Mouse (Mus musculus): ENCODE results near the gene Aqp3. TPM values are rescaled to one million over a fixed set of nuclear protein-coding genes. Genes with fewer than 3 reads are reported as not detected.
A peak's percentile ranks its signal among the peaks of the same experiment; 100 is the strongest.

The Aqp3 gene
- polyA plus RNA-seq, 1 experiment from 2014 or later: 12.8 TPM

GRCm38 (mm10) chr4:41096169-41096568 is 1.8 kb downstream of the Aqp3 start:
- no peak for ATAC-seq (ENCODE audit: low FRiP score, low TSS enrichment)

GRCm38 (mm10) chr4:41094361-41094760 is 3.6 kb downstream of the Aqp3 start:
- Histone ChIP-seq H3K4me2 (replicated peaks; ENCODE audit: low read depth, low read length) (no peak overlapping the region), H3K9me3 (ENCODE audit: control insufficient read depth, low read length) (no peaks in the 10 kb centered on the region), H3K4me1 (ENCODE audit: control insufficient read depth, insufficient read depth, low read length) (peaks cover 22% of the 10 kb centered on the region), H3K27me3 (ENCODE audit: control insufficient read depth, insufficient read depth, low read length) (peaks cover 6% of the 10 kb centered on the region; the same call in 1 of the 2 replicates), H3K36me3 (ENCODE audit: control insufficient read depth, insufficient read depth, low read length) (no peaks in the 10 kb centered on the region), H3K9ac (ENCODE audit: low read depth, low read length) (no peak overlapping the region), H3K4me3 (ENCODE audit: low read length) (no peak overlapping the region), H3K27ac (ENCODE audit: low read depth, low read length) (no peak overlapping the region)
- WGBS: 70% methylated on average over 9 of the region's 9 CpGs
- no peak for ATAC-seq (ENCODE audit: low FRiP score, low TSS enrichment)

More at GRCm38 (mm10) chr4:41096169-41096568, 1.8 kb downstream of the Aqp3 start:
- Histone ChIP-seq H3K9ac (ENCODE audit: low read depth, low read length) (no peak overlapping the region), H3K4me2 (replicated peaks; ENCODE audit: low read depth, low read length) (no peak overlapping the region), H3K9me3 (ENCODE audit: control insufficient read depth, low read length) (no peaks in the 10 kb centered on the region), H3K4me3 (ENCODE audit: low read length) (no peak overlapping the region), H3K36me3 (ENCODE audit: control insufficient read depth, insufficient read depth, low read length) (no peaks in the 10 kb centered on the region), H3K27ac (ENCODE audit: low read depth, low read length) (no peak overlapping the region), H3K4me1 (ENCODE audit: control insufficient read depth, insufficient read depth, low read length) (peaks cover 22% of the 10 kb centered on the region), H3K27me3 (ENCODE audit: control insufficient read depth, insufficient read depth, low read length) (peaks cover 9% of the 10 kb centered on the region; the same call in 1 of the 2 replicates)
- 24% methylated on average over 8 of the region's 8 CpGs for WGBS

- no peak for ATAC-seq (ENCODE audit: low FRiP score, low TSS enrichment)
- 61% methylated on average over 1 of the region's 1 CpGs for WGBS
These were observed 5.0 kb downstream of the Aqp3 start for GRCm38 (mm10) chr4:41092958-41093357.

GRCm38 (mm10) chr4:41091391-41091790 is 6.6 kb downstream of the Aqp3 start:
- Histone ChIP-seq H3K9ac (ENCODE audit: low read depth, low read length) (no peak overlapping the region), H3K27me3 (ENCODE audit: control insufficient read depth, insufficient read depth, low read length) (no peaks in the 10 kb centered on the region), H3K4me3 (ENCODE audit: low read length) (no peak overlapping the region), H3K4me1 (ENCODE audit: control insufficient read depth, insufficient read depth, low read length) (peaks cover 5% of the 10 kb centered on the region; the same call in 1 of the 2 replicates), H3K4me2 (replicated peaks; ENCODE audit: low read depth, low read length) (no peak overlapping the region), H3K27ac (ENCODE audit: low read depth, low read length) (no peak overlapping the region), H3K36me3 (ENCODE audit: control insufficient read depth, insufficient read depth, low read length) (no peaks in the 10 kb centered on the region), H3K9me3 (ENCODE audit: control insufficient read depth, low read length) (no peaks in the 10 kb centered on the region)
- ATAC-seq (ENCODE audit: low FRiP score, low TSS enrichment): no peak
- 22% methylated on average over 3 of the region's 3 CpGs for WGBS

More at GRCm38 (mm10) chr4:41092958-41093357, 5.0 kb downstream of the Aqp3 start:
- Histone ChIP-seq H3K27me3 (ENCODE audit: control insufficient read depth, insufficient read depth, low read length) (peaks cover 4% of the 10 kb centered on the region; the same call in 1 of the 2 replicates), H3K27ac (ENCODE audit: low read depth, low read length) (no peak overlapping the region), H3K36me3 (ENCODE audit: control insufficient read depth, insufficient read depth, low read length) (no peaks in the 10 kb centered on the region), H3K4me3 (ENCODE audit: low read length) (no peak overlapping the region), H3K9ac (ENCODE audit: low read depth, low read length) (no peak overlapping the region), H3K9me3 (ENCODE audit: control insufficient read depth, low read length) (no peaks in the 10 kb centered on the region), H3K4me1 (ENCODE audit: control insufficient read depth, insufficient read depth, low read length) (peaks cover 14% of the 10 kb centered on the region), H3K4me2 (replicated peaks; ENCODE audit: low read depth, low read length) (no peak overlapping the region)

GRCm38 (mm10) chr4:41089705-41090104 is 8.3 kb downstream of the Aqp3 start:
- Histone ChIP-seq H3K4me3 (ENCODE audit: low read length) (no peak overlapping the region), H3K27me3 (ENCODE audit: control insufficient read depth, insufficient read depth, low read length) (no peaks in the 10 kb centered on the region), H3K4me2 (replicated peaks; ENCODE audit: low read depth, low read length) (no peak overlapping the region), H3K27ac (ENCODE audit: low read depth, low read length) (no peak overlapping the region), H3K9ac (ENCODE audit: low read depth, low read length) (no peak overlapping the region), H3K36me3 (ENCODE audit: control insufficient read depth, insufficient read depth, low read length) (no peaks in the 10 kb centered on the region), H3K4me1 (ENCODE audit: control insufficient read depth, insufficient read depth, low read length) (no peaks in the 10 kb centered on the region; the same call in 1 of the 2 replicates), H3K9me3 (ENCODE audit: control insufficient read depth, low read length) (no peaks in the 10 kb centered on the region)
- 70% methylated on average over 2 of the region's 2 CpGs for WGBS
- no peak for ATAC-seq (ENCODE audit: low FRiP score, low TSS enrichment)

- no peak overlapping the region for H3K9ac ChIP-seq (ENCODE audit: low read depth, low read length)
- H3K36me3 ChIP-seq (ENCODE audit: control insufficient read depth, insufficient read depth, low read length): no peaks in the 10 kb centered on the region
- H3K4me2 ChIP-seq (replicated peaks; ENCODE audit: low read depth, low read length): no peak overlapping the region
- no peaks in the 10 kb centered on the region; the same call in 1 of the 2 replicates for H3K4me1 ChIP-seq (ENCODE audit: control insufficient read depth, insufficient read depth, low read length)
- no peaks in the 10 kb centered on the region for H3K9me3 ChIP-seq (ENCODE audit: control insufficient read depth, low read length)
- no peaks in the 10 kb centered on the region for H3K27me3 ChIP-seq (ENCODE audit: control insufficient read depth, insufficient read depth, low read length)
- H3K4me3 ChIP-seq (ENCODE audit: low read length): no peak overlapping the region
- no peak for ATAC-seq (ENCODE audit: low FRiP score, low TSS enrichment)
- H3K27ac ChIP-seq (ENCODE audit: low read depth, low read length): no peak overlapping the region
- WGBS: 85% methylated on average over 4 of the region's 4 CpGs
These were observed 8.8 kb downstream of the Aqp3 start for GRCm38 (mm10) chr4:41089189-41089588.

GRCm38 (mm10) chr4:41087459-41088298 is 10.3 kb downstream of the Aqp3 start:
- no peak; the same call in 1 of the 2 replicates for ATAC-seq (ENCODE audit: low FRiP score, low TSS enrichment)
- no peaks in the 10 kb centered on the region for H3K9me3 ChIP-seq (ENCODE audit: control insufficient read depth, low read length)
- no peaks in the 10 kb centered on the region for H3K27me3 ChIP-seq (ENCODE audit: control insufficient read depth, insufficient read depth, low read length)
- H3K4me3 ChIP-seq (ENCODE audit: low read length): no peak overlapping the region
- H3K4me2 ChIP-seq (replicated peaks; ENCODE audit: low read depth, low read length): no peak overlapping the region
- H3K4me1 ChIP-seq (ENCODE audit: control insufficient read depth, insufficient read depth, low read length): no peaks in the 10 kb centered on the region; the same call in 1 of the 2 replicates
- 79% methylated on average over 16 of the region's 16 CpGs for WGBS
- H3K27ac ChIP-seq (ENCODE audit: low read depth, low read length): no peak overlapping the region
- H3K9ac ChIP-seq (ENCODE audit: low read depth, low read length): no peak overlapping the region
- no peaks in the 10 kb centered on the region for H3K36me3 ChIP-seq (ENCODE audit: control insufficient read depth, insufficient read depth, low read length)

- Histone ChIP-seq H3K27me3 (ENCODE audit: control insufficient read depth, insufficient read depth, low read length) (no peaks in the 10 kb centered on the region), H3K4me3 (ENCODE audit: low read length) (no peak overlapping the region), H3K27ac (ENCODE audit: low read depth, low read length) (no peak overlapping the region), H3K9me3 (ENCODE audit: control insufficient read depth, low read length) (no peaks in the 10 kb centered on the region), H3K4me1 (ENCODE audit: control insufficient read depth, insufficient read depth, low read length) (no peaks in the 10 kb centered on the region; the same call in 1 of the 2 replicates), H3K9ac (ENCODE audit: low read depth, low read length) (no peak overlapping the region), H3K36me3 (ENCODE audit: control insufficient read depth, insufficient read depth, low read length) (no peaks in the 10 kb centered on the region), H3K4me2 (replicated peaks; ENCODE audit: low read depth, low read length) (no peak overlapping the region)
- 68% methylated on average over 9 of the region's 9 CpGs for WGBS
- 0 out of 2 replicates have a peak, but pooled peaks have one; percentile 33 for ATAC-seq (ENCODE audit: low FRiP score, low TSS enrichment)
These were observed 11.0 kb downstream of the Aqp3 start for GRCm38 (mm10) chr4:41086947-41087346.

- WGBS: 82% methylated on average over 4 of the region's 4 CpGs
- Histone ChIP-seq H3K9ac (ENCODE audit: low read depth, low read length) (no peak overlapping the region), H3K4me1 (ENCODE audit: control insufficient read depth, insufficient read depth, low read length) (no peaks in the 10 kb centered on the region), H3K9me3 (ENCODE audit: control insufficient read depth, low read length) (peaks cover 4% of the 10 kb centered on the region; the same call in 1 of the 2 replicates), H3K4me3 (ENCODE audit: low read length) (no peak overlapping the region), H3K27me3 (ENCODE audit: control insufficient read depth, insufficient read depth, low read length) (no peaks in the 10 kb centered on the region), H3K27ac (ENCODE audit: low read depth, low read length) (no peak overlapping the region), H3K4me2 (replicated peaks; ENCODE audit: low read depth, low read length) (no peak overlapping the region), H3K36me3 (ENCODE audit: control insufficient read depth, insufficient read depth, low read length) (no peaks in the 10 kb centered on the region)
- ATAC-seq (ENCODE audit: low FRiP score, low TSS enrichment): no peak
These were observed 13.2 kb downstream of the Aqp3 start for GRCm38 (mm10) chr4:41084819-41085218.
